Mouse (Mus musculus): ENCODE measurements around the gene Eri3.

Eri3 gene

DNA sequence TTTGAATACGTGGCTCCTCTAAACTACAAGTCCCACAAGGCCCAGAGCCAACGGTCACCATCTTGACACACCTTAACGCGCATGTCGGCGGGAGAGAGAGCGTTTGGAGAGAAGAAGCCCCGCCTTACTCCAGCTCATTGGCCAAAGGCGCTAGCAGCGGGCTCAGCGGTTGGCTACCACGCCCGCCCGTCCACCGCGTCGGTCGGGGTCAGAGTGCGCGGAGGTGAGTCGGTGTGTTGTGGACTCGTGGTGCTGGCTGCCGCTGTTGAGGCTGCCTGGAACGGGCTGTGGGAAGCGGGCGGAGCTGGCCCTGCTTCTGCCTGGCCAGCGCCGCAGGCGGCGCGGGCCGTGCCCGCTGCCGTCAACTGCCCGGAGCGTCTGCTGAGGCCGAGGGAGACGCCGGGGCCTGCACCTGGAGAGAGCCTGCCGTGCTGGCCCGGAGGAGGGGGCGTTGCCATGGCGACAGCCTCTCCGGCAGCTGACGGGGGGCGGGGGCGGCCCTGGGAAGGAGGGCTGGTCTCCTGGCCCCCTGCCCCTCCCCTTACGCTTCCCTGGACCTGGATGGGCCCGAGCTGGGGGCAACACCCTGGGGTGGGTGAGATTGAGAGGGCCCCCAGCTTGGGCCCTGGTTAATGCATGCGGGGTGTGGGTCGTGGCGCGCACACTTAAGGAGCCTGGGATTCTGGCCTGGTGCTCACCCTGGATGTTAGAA, at the start of gene Eri3:
Gene Eri3, plus strand, starts transcription at position 226 of the 712 bp plus-strand sequence.
- DNase-seq (ENCODE audit: low spot score), result peak; percentile 97

DNA sequence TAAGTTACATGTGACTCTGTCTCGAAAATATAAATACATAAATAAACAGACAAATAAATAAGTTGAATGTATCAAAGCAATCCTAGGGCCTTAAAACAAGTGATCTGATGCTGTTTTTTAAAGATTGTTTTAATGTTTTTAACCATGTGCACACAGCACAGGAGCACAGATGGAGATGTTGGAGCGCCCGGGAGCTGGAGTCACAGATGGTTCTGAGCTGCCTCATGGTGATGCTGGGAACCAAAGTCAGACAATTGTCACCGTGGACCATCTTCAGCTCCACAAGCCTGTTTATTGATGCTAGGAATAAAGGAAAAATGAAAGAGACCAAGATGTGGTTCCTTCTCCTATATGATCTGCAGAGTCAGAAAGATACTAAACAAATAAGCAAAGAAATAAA, 31.9 kb upstream of the Eri3 start:
- DNase-seq (ENCODE audit: low spot score), result no peak

DNA sequence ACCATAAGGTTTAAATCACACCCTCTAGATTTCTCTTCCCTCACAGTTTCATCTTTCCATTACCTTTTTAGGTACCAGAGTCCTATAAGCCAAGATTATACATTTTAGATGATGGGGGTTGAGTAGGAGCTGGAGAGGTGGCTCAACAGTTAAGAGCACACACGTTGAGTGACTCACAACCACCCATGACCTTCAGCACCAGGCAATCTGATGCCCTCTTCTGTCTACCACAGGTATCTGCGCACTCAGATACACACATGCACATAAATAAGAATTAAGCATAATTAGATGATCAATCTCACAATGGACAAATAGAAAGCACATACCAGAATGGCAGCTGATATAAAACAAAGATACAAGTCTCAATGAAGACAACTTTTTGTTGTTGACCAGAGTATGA, 28.8 kb upstream of the Eri3 start:
- DNase-seq (ENCODE audit: low spot score), result no peak

DNA sequence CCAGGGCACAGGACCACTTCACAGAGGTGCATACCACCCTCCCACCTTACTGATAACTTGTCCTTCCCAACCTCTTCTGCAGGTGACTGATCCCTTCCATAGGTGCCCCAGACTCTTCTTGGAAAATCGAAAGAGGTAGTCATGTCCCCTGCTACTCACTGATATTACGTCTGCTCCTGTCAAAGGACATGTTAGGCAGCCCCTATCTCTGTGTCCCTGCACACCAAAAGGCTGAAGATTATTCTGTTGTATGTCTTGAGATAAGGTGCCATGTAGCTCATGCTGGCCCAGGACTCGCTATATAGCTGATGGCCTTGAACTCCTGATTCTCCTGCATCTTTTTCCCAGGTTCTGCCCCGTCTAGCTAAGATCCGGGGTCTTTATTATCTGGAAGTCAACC, 24.2 kb upstream of the Eri3 start:
- no peak for DNase-seq (ENCODE audit: low spot score)

DNA sequence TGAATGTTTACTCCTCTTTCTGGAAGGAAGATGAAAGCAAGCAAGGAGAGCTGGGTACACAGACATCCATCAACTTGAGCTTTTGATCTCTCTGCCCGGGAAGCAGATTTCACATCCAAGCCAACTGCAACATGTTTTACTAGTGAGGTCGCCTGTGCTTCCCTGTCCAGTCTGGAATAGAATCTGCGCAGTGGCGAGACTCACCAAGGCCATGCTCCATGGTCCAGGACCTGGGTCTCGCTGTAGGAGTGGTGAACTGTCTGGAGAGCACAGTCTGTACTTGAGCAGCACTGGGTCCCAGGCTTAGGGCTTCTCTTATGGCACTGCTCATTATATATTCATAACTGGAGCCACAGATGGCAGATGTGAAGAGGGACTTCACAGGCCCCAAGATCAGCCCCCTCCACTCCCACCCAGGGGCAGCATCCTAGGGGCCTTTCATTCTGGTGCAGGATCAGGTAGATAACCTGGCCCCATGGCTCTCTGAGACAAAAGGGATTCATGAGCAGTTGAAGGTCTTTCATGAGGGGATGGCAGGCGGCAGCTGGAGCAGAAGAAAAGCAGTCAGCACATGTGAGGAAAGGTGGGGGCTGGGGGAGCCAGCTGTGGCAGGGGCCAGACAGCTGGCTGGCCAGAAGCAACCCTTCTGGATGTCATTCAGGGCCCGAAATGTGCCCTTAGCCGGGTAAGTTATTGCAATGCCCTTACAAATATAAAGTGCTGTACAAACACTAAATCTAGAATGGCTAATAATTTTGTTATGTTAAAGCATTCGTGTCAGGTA, 22.9 kb upstream of the Eri3 start:
- DNase-seq (ENCODE audit: low spot score), result no peak

DNA sequence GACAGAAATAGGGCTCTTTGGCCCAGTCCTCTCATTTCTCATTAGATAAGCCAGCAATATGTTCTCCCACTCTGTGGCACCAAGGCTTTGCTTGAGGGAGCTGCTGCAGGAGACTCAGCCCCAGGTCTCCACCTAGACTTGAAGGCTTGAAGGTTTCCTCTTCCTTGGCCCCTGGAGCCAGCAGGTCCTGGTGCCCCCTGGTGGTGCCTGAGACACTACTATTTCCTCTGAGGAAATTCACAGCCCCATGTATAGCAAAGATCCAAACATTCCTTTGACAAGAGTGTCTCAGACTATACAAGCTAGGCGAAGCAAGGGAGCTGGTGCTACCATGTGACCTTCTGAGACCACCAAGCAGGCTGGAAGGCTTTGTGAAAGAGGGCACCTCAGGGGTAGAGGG, 22.2 kb upstream of the Eri3 start:
- no peak for DNase-seq (ENCODE audit: low spot score)

DNA sequence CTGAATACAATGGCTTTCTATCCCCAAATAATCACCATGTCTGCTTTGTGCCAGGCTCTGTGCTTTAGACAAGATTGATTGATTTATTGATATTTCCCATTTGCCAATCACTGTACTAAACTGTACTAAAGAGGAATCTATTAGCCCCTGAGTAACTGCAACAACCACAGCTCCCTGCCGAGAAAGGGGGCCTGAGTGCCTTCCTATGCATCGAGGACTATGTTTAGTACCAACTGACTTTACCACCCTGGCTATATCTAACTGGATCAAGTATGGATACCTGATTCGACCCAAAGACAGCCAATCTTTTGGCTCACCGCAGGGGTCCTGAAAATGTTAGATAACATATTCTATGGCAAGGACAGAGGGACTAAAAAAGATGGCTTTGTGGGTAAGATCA, 20.3 kb upstream of the Eri3 start:
- no peak for DNase-seq (ENCODE audit: low spot score)

DNA sequence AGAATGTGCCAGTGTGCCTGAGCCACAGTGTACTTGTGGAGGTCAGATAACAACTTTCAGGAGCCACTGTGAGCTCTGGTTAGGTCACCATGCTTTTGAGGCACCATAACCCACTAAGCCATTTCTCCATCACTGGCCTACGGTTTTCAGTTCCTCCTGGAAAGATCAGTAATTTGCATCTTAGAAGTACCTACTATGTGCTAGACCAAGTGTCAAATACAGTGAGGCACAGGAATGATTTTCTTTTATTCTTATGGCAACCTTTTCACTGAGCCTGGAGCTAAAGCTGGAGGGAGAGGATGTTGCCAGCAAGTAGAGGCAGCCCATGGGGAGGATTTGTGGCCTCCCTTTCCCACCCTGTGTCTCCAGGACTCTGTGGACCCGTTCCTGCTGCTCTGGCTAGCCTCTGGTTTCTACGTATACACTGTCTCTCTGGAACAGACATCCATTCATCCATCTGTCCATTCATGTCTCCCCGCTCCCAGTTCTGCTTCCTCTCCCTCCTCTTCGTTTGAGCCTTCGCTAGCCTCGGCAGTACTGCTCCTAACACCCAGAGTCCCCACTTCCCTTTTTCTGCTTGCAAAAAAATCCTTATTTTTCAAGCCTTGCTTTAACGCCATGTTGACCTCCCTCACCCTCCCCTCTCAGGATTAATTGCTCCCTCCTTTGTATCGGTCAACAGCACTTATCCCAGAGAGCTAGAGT, 14.5 kb upstream of the Eri3 start:
- no peak for DNase-seq (ENCODE audit: low spot score)

DNA sequence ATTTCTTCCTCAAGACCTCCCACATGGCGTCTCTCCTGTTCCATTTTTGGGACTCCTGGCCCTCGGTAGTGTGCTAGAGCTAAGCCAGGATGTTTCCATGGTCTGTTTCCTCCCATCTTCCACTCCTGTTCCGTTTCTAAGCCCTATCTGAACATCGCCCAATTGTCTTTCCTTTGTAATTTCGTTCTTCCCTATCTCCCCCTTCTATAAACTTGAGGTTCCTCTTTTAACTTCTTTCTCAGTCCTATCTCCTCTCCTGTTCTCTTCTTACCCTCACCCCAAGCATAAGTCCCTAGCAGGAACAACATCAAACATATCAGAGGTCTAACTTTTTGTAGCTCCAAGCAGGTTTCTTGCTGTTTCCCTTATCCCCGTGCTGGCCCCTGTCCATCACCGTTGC, 13.2 kb upstream of the Eri3 start:
- DNase-seq (ENCODE audit: low spot score), result no peak

DNA sequence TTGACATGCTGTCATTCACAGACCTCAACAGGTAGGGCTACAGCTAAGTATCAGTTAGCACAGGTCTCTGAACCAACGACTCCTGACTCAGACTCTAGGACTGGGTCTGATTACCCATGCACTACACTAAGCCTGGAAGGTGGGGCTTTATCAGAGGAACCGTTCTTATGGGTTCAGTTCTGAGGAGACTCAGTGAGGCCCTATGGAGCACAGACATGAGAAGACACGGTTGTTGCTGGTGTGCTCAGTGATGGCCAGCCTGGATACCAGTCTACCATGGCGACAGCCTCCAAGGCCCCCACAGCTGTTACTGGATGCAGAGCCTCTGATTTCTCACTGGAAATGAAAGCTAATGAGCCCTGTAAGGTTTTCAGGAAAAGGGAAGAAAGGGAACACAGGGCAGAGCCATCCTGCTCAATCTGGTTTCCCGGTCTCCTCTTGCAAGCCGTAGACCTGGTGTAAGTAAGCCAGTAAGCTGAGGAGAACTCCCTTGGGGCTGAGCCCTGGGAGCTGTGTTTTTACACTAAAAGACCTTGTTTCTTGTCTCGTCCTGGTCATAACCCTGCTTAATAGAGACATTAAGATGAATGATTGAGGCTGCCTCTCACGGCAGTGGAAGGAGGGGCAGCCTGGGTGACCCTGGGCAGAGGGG, 10.7 kb upstream of the Eri3 start:
- DNase-seq (ENCODE audit: low spot score), result no peak

DNA sequence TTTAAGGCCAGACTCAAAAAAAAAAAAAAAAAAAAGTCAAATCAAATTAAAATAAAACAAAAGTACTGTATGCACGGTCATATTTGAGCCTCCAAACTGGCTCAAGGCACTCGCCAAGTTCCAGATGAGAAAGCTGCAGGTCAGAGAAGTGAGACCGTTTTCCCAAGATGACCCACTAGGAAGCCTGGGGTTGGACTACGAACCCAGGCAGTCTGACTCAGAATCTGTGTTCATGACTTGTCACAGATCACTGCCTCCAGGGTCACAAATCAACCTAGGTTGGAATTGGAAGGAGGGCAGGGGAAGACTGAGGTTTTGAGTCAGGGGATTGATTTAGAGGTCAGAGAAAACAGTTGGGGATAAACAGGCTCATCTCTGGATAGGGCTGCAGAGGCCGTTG, 9.6 kb upstream of the Eri3 start:
- no peak for DNase-seq (ENCODE audit: low spot score)

DNA sequence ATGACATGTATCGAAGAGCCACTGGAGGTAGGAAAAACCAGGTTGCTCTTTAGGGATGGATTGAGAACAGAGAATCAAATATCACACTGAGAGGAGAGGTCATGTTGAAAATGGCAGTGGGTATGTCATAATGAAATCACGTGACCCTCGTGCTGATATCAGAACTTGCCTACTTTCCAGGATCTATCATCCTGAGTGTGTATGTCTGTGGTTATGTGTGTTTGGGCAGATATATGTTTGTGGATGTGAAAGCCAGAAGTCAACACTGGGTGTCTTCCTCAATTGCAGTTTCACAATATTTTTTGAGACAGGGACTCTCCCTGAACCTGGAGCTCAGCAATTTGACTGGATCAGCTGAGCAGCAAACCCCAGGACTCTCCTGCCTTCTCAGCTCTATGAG, 4.7 kb upstream of the Eri3 start:
- no peak for DNase-seq (ENCODE audit: low spot score)

DNA sequence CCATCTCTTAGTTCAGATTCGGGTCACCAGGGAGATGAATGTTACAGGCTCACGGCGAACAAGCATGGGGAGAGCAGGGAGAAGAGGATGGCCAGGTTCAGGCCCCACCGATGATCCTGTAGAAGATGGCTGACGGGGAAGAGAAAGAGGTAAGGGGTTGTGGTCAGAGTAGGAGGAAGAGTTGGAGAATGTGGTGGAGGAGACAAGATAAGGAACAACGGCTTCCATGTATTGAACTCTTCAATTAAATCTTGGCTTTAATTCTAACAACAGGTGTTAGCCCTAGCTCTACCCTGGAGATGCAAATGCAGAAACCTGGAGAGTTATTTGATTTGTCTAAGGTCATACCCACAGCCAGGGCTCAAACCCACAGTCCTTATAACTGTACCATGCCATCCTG, 3.5 kb upstream of the Eri3 start:
- no peak for DNase-seq (ENCODE audit: low spot score)

DNA sequence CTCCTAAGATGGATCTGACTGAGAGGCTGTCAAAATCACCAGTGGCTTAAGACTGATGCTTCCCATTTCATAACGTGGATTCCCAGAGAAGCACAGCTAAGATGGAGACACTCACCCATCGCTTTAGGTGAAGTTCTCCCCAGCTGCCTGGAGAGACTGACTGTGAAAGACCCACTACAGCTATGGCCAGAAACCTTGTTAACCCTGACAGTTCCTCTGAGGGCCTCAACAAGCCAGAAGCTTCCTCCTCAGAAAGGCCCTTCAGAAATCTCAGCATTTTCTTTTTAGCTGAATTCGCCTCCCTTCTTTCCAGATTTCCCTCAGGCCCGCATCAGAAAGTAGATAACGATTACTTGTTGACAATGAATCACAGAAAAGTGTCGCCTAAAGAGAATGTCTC, 589 bp upstream of the Eri3 start:
- DNase-seq (ENCODE audit: low spot score), result no peak

DNA sequence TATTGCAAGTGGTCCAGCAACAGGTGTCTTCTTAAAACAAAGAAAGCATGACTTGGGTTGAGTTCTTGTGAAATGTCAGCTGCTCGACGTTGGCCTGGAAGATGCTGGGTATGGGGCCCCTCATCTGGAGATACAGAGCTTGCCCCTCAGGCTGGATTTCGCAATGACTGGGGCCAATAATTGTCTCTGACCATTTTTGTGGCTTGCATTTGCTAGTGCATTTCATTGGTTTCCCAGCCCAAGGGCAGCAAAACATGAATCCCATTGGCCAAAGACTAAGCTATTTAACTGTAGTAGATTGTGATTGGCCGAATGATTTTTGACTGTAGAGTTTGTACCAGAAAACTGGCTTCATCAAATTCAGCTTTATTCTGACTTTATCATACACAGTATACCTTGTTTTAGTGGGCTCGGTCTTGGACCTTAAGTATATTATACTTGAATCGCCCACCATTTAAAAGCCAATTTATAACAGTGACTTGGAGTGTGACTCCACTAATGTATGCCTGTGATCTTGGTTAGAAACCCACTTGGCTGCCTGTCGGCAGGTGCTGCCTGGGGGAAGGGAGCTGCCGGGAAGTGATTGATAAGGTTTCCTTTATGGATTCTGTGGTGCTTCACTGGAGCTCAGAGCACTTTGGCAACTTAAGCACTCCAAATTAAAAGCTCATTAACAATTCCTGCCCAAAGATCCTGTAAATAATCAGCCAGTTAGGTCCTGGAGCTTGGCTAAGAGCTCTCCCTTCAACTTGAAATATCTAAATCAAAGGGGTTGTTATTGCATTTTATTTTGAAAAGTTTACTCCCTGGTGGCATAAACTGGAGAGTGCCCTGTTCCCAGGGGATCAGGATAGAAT, 1.2 kb downstream of the Eri3 start:
- DNase-seq (ENCODE audit: low spot score), result no peak

DNA sequence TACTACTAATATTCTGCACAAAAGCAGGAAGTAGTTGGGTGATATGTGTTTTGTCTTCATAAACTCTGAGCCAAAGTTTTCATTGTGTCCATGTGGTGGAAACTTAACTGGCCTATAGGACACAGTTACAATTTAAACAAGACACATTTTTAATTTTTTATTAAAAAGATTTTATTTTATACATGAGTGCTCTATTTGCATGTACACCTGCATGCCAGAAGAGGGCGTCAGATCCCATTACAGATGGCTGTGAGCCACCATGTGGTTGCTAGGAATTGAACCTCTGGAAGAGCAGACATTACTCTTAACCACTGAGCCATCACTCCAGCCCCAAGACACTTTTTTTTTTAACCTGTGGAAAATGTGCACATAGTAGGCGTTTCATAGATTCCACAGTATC, 5.3 kb downstream of the Eri3 start:
- no peak for DNase-seq (ENCODE audit: low spot score)

DNA sequence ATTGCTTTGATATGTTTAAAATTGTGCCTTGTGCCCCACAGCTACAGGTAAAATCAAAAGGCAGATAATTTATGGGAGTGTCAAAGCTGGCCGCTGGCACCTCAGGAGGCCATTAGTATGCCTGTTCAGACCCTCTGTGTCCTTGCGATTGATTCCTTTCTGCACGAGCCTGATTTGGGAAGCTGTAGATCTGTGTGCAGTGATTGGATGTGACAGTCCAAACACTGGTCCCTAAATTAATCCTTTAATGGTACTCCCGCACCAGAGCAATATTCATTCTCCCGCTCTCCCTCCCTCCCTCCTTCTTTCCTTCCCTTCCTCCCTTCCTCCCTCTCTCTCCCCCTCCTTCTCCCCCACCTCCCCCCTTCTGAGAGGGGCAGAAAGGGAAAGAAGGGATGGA, 6.2 kb downstream of the Eri3 start:
- no peak for DNase-seq (ENCODE audit: low spot score)

DNA sequence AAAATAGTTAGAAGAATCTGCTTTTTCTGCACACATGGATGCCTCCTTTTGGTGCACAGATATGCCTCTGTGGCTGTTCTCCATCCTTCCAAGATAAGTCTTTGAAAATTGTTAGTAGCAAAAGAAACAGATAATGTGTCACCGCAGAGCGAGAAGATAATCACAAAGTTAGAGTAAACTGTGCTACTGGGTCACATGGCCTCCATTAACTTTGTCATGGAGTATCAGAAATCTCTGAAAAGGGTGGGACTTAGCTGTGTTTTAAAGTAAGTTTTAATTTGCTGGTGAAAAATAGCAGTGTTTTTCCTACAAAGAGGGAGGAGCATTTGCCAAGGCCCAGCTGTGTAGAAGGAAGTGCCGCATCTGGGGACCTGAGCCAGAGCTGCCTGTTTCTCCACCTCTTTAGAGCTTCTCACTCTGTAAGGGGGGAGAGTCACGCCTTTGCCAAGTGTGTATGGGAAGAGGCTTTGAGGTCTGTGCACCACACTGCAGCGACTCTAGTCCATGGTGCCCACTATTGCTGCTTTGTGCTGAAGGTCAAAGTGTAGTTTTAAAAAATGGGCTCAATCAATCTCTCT, 7.0 kb downstream of the Eri3 start:
- no peak for DNase-seq (ENCODE audit: low spot score)

DNA sequence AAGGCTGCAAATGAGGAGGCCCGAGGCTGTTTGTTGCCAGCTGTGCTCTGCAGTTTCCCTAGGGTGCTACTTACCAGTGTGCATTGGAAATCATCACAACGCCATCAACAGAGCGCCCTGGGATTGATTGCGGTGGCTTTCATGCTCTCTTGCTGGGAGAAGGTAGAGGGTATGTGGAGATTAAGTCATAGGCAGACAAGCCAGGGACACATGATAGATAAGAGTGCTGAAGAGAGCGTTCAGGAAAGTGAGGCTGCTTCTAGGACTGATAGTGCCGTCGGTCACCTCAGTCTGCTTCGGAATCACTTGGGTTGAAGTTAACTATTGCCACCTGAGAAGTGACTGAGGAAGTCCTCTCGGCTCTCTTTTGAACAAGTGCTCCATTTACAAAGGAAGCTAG, 13.8 kb downstream of the Eri3 start:
- no peak for DNase-seq (ENCODE audit: low spot score)

DNA sequence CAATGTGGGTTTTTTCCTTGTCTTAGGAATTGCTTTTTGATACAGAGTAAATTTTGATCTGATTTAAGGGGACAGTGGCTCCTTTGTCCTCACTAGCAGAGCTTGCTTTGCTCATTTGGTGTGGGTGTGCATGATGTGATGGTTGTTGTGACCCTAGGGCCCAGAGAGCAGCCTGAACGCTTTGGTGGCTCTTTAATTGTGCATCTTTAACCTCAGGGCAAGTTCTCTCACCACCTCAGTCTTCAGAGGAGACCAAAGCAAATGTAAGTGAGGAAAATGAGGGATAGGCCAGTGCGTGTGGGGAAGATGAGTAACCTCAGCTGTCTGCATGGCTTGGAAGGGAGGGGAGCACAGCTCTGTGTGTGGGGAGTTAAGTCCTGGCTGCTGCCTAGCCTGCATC, 18.7 kb downstream of the Eri3 start:
- DNase-seq (ENCODE audit: low spot score), result no peak

DNA sequence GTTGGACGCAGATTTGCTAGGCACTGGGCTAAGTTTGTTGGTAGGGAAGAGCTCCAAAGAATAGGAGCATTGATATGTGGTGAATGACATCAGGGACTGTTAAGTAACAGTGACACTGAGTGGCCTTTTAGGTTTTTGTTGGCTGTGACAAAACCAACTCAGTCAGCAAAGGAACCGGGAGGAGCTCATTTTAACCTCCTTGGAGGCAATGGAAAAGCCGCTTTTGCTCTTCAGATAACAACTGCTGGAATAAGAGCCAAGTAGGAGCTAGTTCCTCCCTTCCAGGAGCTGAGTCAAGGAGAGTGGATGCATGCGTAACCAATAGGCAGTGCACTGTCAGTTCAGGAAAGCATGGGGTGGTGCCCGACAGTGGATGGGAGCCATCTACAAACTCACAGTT, 20.8 kb downstream of the Eri3 start:
- no peak for DNase-seq (ENCODE audit: low spot score)
